ENCODE assay signal across 8 mouse cellular contexts in the genomic region with DNA sequence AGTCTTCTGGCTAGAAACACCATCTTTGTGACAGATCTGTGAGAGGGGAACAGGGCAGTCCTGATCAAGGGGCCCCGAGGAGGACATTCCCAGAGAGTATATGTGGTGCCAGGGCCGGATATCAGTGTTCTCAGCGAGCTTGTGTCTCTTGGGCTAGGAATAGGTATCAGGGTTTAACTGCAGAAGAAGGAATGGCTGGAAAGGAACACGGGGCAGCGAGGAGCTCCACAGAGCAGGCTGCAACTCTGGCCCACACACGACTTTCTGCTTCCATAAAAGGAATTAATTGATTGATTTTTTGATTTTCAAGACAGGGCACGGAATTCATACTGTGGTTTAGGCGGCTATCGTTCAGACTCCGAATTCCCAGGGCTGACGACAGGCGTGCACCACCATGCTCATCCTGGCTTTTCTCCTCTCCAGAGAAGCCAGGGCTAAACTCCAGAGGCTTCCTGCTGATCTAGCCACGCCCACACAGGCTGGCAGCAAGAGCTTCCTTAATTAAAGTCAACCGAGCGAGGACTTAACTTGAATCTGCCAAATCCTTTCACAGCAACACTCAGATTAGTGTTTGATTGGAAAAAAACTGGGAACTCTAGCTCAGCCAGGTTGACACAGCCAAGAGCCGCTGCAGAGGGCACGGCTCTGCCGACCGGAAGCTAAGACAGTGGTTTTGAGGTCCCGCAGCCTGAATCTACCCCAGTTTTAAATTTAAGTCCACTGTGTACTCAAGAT.
DNase-seq lines count a peak whose midpoint lies in the region; ATAC-seq and TF ChIP-seq lines count a peak whose summit lies in the region.

No protein-coding gene starts in this region.

- peak; percentile 19 for DNase-seq in ES-CJ7 (ENCODE audit: low read depth, low spot score)
- peak; percentile 93 for DNase-seq in brain, embryonic 14.5 days (ENCODE audit: low read depth)
- DNase-seq in forebrain, embryonic 10.5 days (ENCODE audit: extremely low spot score, low spot score), result peak; percentile 57
- DNase-seq in heart, postnatal 4 days, result peak; percentile 40
- peak; percentile 27 to 29 for DNase-seq in layer of hippocampus, adult 2 months (ENCODE audit: low spot score in 2 of 2)
- DNase-seq in lung, adult 2 months, result peak; percentile 35

- peaks cover 30% of the 10 kb centered on the region for H3K27me3 ChIP-seq in forebrain, embryonic 10.5 days (ENCODE audit: poor library complexity, severe bottlenecking)

- ATAC-seq in monocyte, adult 5-6 weeks (replicated peaks; ENCODE audit: insufficient number of reproducible peaks, low FRiP score, low TSS enrichment, poor library complexity, severe bottlenecking), result no peak

- TF ChIP-seq POLR2A in brain, embryonic 14.5 days (IDR thresholded peaks at IDR 0.05; ENCODE audit: borderline replicate concordance, extremely low read depth, insufficient read depth, insufficient read length, poor library complexity, severe bottlenecking), result no peak
- TF ChIP-seq POLR2A in lung, adult 2 months (IDR thresholded peaks at IDR 0.05; ENCODE audit: borderline replicate concordance, extremely low read depth, low read depth, low read length), result no peak
- TF ChIP-seq POLR2A in olfactory bulb, adult 2 months (IDR thresholded peaks at IDR 0.05; ENCODE audit: insufficient read depth, low read depth, low read length), result no peak

- H3K9me3 ChIP-seq in forebrain, embryonic 10.5 days, result no peaks in the 10 kb centered on the region

- 5% methylated on average over 20 of the region's 20 CpGs for WGBS in forebrain, embryonic 10.5 days
- WGBS in lung, adult 2 months, result 6% methylated on average over 20 of the region's 20 CpGs
- 10% methylated on average over 20 of the region's 20 CpGs for WGBS in olfactory bulb, adult 2 months

- H3K36me3 ChIP-seq in forebrain, embryonic 10.5 days (replicated peaks), result no peaks in the 10 kb centered on the region

- H3K4me1 ChIP-seq in forebrain, embryonic 10.5 days, result peaks cover 20% of the 10 kb centered on the region
- H3K4me1 ChIP-seq in lung, adult 2 months (ENCODE audit: control insufficient read depth, insufficient read depth, low read length), result no peaks in the 10 kb centered on the region
- H3K4me1 ChIP-seq in olfactory bulb, adult 2 months (ENCODE audit: control insufficient read depth, insufficient read depth, low read length), result peaks cover 7% of the 10 kb centered on the region; the same call in 1 of the 2 replicates

- TF ChIP-seq CTCF in brain, embryonic 14.5 days (IDR thresholded peaks at IDR 0.05; ENCODE audit: borderline replicate concordance, extremely low read depth, insufficient read depth, insufficient read length), result no peak
- TF ChIP-seq CTCF in layer of hippocampus, adult 2 months (conservative IDR thresholded peaks at IDR 0.05), result no peak
- no peak for TF ChIP-seq CTCF in lung, adult 2 months (IDR thresholded peaks at IDR 0.05; ENCODE audit: insufficient read depth, low read length)
- TF ChIP-seq CTCF in olfactory bulb, adult 2 months (IDR thresholded peaks at IDR 0.05; ENCODE audit: insufficient read depth, low read depth, low read length), result no peak

- H3K4me3 ChIP-seq in forebrain, embryonic 10.5 days, result peak overlapping the region; percentile 45
- H3K4me3 ChIP-seq in layer of hippocampus, adult 2 months, result peak overlapping the region; percentile 45
- peak overlapping the region; percentile 42 for H3K4me3 ChIP-seq in lung, adult 2 months (replicated peaks; ENCODE audit: extremely low read depth, low read depth, low read length)
- peak overlapping the region; percentile 3; the same call in 1 of the 2 replicates for H3K4me3 ChIP-seq in olfactory bulb, adult 2 months (ENCODE audit: insufficient read depth, low read depth, low read length)

- H3K27ac ChIP-seq in forebrain, embryonic 10.5 days, result peak overlapping the region; percentile 53; the same call in 1 of the 2 replicates
- H3K27ac ChIP-seq in layer of hippocampus, adult 2 months, result 0 out of 2 replicates have a peak overlapping the region, but pooled peaks have one; percentile 7
- no peak overlapping the region for H3K27ac ChIP-seq in olfactory bulb, adult 2 months (ENCODE audit: insufficient read depth, low read depth, low read length)

Comparison
In these comparisons a context has a peak if more than half of its experiments do, and no peak if none do; other contexts are left out.
1. DNase-seq: peak in every context shown above with its lines; median percentile 93 in brain, embryonic 14.5 days; 57 in forebrain, embryonic 10.5 days; 40 in heart, postnatal 4 days; 35 in lung, adult 2 months; 28 in layer of hippocampus, adult 2 months; 19 in ES-CJ7.